Mouse (Mus musculus) 3T3-L1 (cell line): ENCODE data around the gene Gm20388.
"Not testable (repeated sequence)": the region's sequence is repeated elsewhere in the genome, so short reads cannot be mapped to it uniquely, and the experiment has no call there.

ENCODE experiments used
- DNase-seq: peaks from one replicate; pipeline ENCODE4 v3.0.0-alpha.2; 2015; ENCODE audit warnings: low read depth, low spot score

The Gm20388 gene

DNA sequence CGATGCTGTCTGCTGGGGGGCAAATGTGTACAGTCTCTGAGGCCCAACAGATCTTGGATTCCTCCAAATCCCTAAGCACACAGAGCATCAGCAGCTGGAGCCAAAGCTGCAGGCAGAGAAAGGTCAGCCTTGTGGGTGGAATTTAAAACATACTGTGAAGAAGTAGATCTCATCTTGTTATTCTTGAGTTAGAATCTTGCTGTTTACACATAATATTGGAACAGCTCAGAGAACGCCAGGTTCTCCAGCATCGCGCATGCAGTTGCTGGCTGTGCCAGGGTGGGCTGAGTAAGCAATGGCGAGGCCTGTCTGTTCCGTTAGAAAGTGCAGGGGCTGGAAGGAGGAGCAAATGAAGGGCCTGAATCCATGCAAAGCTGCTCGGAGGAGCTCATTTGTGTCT, 3235.7 kb downstream of the Gm20388 start:
- DNase-seq, result no peak

DNA sequence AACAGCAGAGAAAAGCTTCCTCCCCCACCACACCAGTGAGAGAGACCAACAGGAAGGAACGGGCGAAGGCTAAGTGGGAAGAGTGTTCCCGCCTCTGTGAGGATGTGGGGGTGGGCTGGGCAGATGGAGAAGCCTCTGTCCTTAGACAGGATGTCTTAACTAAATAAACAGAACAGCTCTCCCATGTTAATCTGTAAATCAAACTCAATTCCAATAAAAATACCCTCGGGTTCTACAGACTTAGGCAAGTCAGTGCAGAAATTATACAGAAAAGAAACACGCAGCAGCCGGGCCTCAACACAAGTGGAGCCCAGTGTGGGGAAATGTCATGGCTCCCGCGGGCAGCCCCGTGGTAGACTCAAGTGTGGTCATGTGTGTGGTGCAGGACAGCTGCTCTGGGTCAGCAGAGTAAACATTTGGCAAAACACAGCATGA, 3240.1 kb downstream of the Gm20388 start:
- no peak for DNase-seq

DNA sequence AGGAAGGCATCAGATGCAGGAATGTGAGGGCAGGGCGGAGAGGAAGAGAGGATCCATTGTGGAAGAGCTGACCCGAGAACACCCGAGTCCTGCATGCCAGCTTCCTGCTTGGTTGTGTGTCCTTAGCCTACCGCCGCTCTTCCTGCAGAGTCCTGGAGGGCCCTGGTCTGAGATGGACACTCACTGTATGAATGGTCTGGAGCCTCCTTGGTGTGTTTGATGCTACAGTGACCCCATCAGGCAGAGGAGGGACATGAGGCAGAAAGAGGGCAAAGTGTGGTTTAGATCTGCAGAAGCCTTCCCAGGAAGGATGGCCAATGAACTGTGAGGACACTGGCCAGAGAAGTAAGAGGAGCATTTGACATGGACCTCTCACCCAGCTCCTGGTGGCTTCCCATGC, 3244.5 kb downstream of the Gm20388 start:
- peak; percentile 42 for DNase-seq

DNA sequence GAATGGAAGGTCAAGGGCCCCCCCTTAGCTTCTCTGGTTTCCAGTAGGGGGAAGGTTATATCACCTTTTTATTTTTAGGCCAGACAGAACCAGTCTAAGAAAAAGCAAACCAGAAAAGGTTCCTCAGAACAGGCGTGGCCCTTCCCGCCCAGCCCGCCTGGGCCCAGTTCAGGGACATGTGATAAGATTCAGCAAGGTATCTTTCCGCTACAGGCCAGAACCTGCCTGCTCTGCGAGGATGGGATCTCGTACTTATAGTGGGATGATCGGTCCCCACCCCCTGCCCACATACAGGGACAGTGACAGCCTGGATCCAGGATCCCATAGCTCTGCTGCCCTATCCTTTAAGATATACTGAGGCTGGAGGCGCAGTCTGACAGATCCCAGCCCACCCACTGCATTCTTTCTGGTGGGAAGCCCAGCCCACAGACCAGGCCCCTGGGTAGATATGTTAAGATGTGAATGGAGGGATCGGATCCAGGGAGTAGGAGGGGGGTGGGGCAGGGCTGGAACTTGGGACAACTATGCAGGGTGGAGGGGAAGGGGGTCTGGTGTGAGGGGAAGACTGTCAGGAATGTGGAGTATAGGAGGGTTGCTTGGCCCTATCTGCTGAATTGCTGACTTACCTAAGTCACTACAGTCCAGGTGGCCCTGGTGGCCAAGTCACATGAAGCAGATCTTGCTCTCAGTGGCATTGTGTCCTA, 3245.6 kb downstream of the Gm20388 start:
- no peak for DNase-seq

DNA sequence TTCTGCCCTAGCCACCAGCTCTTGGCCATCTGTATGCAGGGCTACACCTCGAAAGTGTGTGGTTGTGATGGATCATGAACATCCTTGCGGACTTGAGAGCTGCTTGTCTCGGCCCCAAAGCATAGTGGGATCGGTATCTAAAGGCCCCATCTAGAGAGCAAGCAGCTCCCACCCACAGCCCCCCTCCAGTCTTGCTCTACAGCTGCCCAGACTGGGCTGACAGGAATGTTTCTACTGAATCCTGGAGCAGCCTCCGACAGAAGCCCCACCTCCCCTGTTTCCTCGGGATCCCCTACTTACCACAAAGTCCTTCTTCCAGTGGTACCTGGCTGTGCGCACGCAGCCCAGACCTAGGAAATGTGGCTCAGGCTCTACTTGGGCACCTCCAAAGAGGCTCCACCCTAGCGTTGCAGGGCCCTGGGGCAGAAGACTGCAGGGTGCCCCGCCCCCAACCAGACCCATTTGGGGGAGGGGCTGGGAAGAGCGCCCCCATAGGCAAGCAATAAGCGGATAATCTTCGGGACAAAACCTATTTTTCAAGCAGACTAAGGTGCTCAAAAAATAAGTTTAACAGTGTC, 3247.3 kb downstream of the Gm20388 start, which contains the start of gene Sult5a1:
Sult5a1 (minus strand) TSS at position 428 of the 578 bp plus-strand sequence.
- DNase-seq, result no peak

DNA sequence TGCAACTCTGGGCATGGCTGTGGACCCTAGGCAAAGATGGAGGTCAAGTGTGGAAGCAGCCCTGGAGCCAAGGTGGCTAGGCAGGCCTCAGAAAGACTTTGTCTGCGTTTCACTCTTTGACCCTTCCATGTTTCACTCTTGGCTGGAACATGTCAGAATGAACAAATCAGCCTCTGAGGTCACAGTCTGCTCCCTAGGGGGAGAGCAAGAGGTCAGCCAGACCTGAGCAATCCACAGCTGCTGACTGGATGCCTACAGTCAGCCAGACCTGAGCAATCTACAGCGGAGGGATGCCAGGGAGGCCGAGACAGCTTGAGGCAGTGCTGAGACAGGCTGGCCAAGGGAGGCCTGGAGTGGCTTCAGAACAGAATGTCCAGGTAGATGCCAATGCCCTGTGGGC, 3270.8 kb downstream of the Gm20388 start:
- DNase-seq, result peak; percentile 37

DNA sequence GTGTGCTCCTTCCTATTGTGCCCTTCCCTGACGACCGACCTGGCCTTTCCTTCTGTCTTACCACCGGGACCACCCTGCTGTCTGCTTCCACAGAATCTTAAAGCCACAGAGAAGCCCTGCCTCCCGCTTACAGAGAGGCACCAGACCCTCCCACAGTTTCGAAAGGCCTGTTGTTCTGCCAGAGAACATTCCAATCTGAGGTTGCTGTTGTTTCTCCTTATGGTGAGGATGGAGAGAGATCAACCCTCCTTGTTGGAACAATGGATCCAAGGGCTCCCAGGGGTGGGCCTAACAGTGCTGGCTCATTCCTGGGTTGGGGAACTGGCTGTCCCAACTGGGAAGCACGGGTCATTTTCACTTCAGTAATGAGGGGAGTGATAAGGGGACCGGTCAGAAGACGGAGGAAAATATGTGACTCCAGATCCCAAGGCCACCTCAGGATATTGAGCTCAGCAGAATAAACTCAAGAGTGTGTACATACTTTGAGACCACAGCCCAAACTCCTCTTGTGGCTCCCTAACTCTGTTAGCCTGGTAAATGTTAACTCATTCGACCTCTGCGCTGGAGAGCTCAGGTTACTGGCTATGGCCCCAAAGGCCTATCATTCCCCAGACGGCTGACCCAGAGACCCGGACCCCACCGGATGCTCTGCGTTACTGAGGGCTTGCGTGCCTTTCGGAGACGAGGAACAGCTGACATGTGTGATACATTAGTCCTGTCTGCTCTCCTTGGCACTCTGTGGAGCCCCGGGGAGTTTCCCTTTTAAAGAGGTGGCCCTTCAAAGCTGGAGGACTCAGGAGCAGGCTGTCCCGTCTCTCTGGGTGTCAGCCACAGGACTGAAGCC, 3275.1 kb downstream of the Gm20388 start, which contains the start of gene Dpep1:
Dpep1 (plus strand) TSS at position 677 of the 844 bp plus-strand sequence.
- peak; percentile 60 for DNase-seq

DNA sequence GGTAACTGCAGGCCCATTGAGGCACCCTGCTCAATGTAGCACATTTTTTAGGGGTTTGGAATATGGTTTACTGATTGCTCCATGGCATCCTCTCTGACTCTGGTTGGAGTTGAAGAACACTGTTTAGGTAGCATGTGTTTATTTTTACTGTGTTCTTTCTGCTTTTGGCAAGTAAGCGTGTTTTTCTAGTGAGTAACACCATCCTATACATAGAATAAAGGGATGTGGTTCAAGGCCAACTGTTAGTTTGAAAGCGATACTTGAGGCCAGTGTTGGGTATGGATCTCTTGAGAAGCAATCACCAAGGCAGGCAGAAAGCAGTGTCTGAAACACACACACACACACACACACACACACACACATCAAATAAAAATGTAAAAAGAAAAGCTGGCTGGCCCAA, 3277.4 kb downstream of the Gm20388 start:
- peak; percentile 59 for DNase-seq

DNA sequence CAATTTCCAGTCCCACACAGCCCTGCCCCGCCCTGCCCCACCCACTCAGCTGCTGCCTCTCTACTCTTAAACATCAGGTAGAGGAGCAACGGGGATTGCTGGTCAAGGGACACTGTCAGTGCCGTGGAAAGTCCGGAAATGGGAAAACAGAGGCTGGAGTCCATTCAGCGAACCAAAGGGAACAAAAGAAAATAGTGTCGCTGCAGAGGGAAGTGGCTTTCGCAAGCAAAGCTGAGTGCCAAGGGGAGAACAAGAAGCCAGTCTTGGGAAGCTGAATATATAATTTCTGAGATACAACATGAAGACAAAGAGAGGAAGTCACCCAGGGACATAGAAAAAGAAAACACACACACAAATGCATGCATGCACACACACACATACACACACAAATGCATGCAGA, 3278.2 kb downstream of the Gm20388 start:
- no peak for DNase-seq

DNA sequence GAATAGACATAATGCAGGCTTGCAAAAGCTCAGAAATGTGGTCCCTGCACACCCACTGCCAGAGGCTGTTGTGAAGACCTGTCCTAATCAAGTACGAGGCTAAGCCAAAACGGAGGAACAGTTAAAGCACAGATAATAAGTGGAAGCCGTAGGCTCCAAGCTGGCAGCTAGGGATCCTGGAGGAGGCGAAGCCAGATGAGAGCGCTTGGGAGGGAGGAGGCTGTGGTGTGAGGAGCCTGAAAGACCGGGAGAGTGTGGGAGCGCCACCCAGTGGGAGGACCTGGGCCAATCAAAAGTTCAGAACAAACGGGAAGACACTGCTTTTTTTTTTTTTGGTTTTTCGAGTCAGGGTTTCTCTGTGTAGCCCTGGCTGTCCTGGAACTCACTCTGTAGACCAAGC, 3280.0 kb downstream of the Gm20388 start:
- peak; percentile 78 for DNase-seq

DNA sequence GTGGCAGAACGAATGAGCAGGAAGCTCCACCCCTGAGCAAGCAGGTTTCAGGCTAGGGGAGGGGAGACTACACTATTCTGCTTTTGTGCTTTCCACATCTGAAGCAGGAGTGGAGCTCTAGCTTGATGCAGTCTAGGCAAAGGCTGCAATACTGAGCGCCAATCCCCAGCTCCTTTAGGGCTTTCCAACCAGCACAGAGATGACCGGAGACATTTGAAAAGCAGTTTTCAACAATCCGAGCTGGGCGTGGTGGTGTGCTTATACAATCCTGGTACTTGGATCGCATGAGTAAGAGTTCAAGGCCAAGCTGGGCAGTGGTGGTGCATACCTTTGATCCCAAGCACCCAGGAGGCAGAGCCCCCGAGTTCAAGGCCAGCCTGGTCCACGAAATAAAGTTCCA, 3281.3 kb downstream of the Gm20388 start:
- DNase-seq, result no peak

DNA sequence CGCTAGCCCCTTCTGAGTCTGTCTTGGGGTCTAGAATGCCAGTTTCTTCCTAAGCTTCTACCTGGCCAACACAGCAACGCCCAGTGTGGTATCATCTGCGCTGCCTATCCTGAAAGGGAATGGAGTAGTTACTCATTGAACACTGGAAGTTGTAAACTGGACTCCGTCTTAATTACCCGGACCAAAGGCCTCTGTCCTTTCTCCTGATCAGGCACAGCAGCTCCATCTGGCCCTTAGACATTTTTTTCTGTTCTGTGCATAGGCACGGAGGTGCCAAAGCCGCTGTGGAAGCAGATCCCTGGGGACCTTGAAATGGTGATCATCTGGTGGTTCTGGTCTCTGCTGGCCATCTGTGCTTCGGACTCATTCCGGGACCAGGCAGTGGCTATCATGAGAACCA, 3283.1 kb downstream of the Gm20388 start:
- no peak for DNase-seq

DNA sequence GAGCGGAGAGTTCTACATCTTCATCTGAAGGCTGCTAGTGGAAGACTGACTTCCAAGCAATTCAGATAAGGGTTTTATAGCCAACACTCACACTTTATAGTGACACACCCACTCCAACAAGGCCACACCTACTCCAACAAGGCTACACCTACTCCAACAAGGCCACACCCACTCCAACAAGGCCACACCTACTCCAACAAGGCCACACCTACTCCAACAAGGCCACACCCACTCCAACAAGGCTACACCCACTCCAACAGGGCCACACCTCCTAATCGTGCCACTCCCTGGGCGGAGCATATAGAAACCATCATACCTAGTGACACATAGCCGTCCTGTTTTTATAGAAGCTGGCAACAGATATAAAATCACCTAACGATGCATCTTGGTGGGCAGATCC, 3286.4 kb downstream of the Gm20388 start:
- DNase-seq, result not testable (repeated sequence)

DNA sequence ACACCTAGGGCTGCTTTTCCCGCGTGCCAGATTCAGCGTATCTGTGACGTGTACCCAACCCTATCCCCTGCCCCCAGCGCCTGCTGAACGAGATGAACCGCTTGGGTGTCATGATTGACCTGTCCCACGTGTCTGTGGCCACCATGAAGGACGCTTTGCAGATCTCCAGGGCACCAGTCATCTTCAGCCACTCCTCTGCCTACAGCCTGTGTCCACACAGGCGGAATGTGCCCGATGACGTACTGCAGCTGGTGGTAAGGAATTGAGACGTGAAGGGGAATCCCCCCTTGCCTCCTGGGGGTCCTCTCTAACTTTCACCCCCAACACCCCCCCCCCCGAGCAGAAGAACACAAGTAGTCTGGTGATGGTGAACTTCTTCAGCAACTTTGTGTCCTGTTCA, 3289.2 kb downstream of the Gm20388 start:
- no peak for DNase-seq

DNA sequence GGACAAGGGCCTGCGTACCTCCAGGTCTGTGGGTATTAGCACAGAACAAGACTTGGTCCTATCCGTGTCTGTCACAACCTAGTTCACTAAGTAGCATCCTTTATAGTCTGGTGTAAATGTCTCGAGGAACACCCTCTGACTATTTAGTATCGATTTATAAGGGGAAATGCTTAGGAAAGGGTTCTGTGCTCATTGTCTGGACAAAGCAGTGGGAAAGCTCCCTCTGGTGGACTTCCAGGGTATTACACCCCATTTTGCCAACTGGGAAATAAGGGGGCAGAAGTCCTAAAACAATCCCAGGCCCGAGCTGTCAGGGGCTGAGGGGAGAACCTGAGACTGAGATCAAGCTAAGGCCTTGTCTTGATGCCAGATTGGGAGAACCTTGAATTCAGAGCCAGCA, 3291.6 kb downstream of the Gm20388 start:
- peak; percentile 87 for DNase-seq

DNA sequence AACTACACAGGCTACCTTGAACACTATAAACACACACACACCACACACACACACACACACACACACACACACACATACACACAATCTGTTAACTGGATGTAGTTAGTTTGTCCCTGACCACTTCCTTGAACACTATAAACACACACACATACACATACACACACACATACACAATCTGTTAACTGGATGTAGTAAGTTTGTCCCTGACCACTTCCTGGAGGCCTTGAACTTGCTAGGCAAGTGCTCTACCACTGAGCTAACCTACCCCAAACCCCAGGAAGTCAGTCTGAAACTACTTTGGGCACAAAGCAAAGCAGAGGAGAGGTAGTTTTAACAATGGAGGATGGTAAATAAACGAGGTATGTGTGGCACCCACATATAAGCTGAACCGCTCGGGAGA, 3292.9 kb downstream of the Gm20388 start:
- DNase-seq, result no peak

DNA sequence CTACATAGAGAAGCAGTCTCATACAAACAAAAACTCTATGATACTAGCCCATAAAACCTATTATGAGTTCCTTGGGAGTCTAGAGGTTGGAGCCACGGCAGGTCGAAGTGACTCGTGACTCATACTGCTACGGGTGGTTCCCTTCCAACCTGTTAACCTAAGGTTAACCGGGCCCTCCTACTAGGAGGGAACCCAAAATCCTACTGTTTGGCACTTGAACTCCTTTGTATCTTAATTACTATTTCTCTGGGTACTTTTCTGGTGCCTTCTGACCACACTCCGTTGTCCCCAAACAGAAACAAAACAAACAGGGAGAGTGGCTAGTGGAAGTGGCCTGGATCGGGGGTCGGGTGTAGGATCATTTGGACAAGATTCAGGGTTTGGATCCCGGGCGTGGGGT, 3301.2 kb downstream of the Gm20388 start:
- peak; percentile 44 for DNase-seq

DNA sequence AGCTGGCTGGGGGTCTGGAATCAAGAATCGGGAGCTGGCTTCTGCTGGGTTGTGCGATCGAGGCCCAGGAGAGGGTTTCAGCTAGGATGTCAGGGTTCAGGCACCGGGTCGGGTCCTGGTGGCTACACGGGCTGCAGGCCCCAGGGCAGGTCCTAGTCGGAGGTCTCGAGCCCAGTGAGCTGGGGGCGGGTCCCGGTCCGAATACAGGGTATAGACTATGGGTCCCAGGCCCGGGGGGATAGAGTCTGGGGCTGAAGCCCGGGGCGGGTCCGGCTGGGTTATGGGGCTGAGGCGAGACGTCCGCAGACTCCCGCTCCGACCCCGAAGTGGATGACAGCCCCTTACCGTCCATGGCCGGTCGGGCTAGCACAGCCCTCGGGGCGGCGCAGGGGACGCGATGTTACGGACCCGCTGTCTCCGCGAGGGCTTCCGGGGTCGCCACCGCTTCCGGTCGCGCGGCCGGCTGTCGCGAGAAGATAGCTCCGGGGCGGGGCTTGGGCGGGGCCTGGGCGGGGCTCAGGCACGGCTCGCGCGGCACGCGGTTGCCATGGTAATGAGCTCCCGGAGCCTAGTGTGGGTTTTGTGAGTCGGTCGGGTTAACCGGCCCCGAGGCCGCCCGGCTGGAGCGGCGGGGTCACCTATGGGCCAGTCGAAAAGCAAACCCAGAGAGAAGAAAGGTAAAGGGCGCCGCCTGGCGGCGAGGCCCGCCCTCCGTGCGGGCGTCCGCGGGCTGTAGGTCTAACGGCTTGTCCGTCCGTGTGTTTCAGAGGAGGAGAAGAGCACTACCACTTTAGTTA, 3301.9 kb downstream of the Gm20388 start, which contains the start of the genes Chmp1a and Spata33:
Chmp1a (minus strand) TSS at position 443 of the 797 bp plus-strand sequence.
Spata33 (plus strand) TSS at position 512 of the 797 bp plus-strand sequence.
- peak; percentile 93 for DNase-seq

DNA sequence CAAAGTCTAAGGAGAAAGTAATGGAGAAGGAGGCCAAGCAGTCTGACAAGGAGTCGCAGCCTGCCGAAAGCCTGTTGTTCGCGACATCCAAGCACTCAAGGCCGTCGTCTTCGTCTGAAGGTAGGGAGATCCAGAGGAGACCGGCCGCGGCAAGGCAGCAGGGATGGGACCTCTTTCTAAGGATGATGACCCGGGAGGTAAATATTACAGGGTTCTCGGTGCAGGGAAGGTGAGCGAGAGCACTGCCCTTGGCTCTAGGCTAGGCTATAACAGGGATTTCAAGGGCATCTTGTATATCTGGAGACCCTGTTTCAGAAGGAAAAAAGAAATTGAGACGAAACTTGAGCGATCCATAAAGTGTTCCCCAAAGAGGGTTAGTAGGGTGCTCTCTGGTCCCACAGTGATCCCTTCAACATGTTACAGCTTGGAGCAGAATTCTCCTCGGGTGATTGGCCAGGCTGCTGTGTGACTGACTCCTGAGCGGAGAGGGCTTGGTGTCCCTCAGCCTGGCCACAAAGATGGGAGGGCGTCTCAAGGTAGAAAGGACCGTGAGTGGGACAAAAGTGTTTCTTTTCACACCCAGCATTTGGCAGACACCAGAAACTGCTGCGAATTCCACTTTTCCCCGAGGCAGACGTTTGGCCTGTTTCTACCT, 3302.6 kb downstream of the Gm20388 start:
- no peak for DNase-seq

DNA sequence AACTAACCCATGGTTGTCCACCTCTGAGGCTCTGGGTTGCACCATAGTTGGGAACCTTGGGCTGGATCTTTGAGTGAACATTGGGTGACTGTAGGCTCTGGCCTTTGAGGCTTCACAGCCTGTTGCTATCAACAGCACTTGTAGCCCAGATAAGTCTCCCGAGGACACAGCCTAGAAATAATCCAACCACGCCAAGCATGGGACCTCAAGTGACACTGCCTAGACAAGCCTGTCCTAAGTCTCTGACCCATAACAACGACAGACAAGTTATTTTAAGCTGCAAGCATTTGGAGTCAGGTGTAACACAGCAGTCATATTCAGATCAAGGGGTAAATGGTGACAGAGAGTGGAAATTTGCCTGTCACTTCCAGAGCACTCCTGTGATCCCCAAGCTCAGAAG, 3304.8 kb downstream of the Gm20388 start:
- DNase-seq, result no peak

DNA sequence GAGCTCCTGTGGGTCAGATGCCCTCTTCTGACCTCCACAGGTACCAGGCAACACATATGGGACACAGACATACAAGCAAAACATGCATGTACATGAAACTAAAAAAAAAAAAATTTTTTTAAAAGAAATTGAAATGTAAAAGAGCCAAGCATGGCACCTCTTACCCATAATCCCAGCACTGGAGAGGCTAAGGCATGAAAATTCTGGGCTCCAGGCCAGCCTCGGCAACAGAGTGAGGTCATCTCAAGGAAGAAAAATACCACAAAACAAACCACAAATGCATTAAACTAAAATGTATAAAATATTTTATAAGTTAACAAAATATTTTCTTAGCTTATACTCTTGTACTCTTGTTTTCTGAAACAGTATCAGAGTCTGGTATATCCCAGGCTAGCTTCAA, 3310.3 kb downstream of the Gm20388 start:
- peak; percentile 91 for DNase-seq
